Mouse (Mus musculus) neutrophil, adult 59 days (primary cell): ENCODE data around the gene Cul4b. TPM values are rescaled to one million over a fixed set of nuclear protein-coding genes. Genes with fewer than 3 reads are reported as not detected.

Source experiments
- total RNA-seq, 2 experiments: library from RNA; stranded (reverse); gene quantifications; 1 replicate in 1 of 2; 2 replicates in 1 of 2; pipeline ENCODE4 v1.2.4; 2023

The Cul4b gene
- total RNA-seq: 10 to 100 TPM; 24.5 to 30.3 TPM

DNA sequence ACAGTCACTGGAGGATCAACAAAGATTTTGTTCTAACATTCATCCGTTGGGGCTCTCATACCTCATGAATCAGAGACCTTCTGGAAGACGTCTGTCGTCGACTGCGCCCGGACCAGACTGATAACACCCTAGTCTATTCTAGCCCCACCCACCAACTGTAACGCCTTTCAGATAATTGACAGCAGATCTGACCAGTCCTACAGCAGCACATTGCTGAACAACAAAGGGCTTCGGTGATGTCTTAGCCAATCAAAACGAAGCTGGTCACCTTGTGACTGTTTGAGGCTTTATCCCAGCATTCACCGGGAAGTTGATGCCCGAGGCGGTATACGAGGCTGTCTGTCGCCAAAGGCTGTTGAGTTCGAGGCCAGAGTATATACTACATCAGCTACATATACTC, at the start of gene Cul4b:
Cul4b (minus strand) TSS at position 119 of the 400 bp plus-strand sequence.

GRCm38 (mm10) chrX:38600177-38600994, 24.4 kb upstream of the Cul4b start, which contains the start of gene Mcts1:
Mcts1 (plus strand) TSS chrX:38600578.

Other genes starting within 250 kb of the Cul4b start
- 100 to 1,000 TPM; 217 to 231 TPM for gene Lamp2, start 119.7 kb downstream of the Cul4b start, total RNA-seq
- 10 to 100 TPM; 36.0 to 46.8 TPM for gene Mcts1, start 24.4 kb upstream of the Cul4b start, total RNA-seq
- gene C1galt1c1, start 58.9 kb upstream of the Cul4b start, total RNA-seq: 10 to 100 TPM; 40.5 to 57.4 TPM
- not detected for gene 6030498E09Rik, start 196.5 kb upstream of the Cul4b start, total RNA-seq